Mouse (Mus musculus): ENCODE data around the gene Pard3b. TPM values are rescaled to one million over a fixed set of nuclear protein-coding genes. Genes with fewer than 3 reads are reported as not detected.

Pard3b gene
- total RNA-seq, 2 experiments from 2014 or later: 11.4 to 15.0 TPM

DNA sequence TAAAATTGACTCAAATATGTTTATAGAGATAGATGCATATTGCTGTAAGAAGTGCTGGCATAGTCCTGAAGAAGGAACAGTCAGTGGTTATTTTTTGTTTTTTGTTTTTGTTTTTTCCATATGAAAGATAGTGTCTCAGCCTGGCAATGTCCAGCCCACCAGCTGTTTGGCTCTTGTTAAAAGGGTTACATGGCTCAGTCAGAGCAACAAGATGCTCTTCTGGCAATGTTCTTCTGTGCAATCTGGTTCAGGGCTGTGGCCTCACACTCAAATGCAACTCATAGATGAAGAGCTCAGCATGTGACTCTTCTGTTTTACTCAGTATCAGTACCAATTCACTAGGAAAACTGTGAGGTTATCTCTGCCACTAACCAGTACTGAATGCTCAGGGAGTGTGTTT is 104.2 kb downstream of the Pard3b start:
- intact Hi-C loops (cut with DNase I): no loop called here
- DNase-seq: peak in 1 of 2 experiments; percentile 12

GRCm38 (mm10) chr1:61747481-61747880 is 108.9 kb downstream of the Pard3b start:
- DNase-seq: no peak
- intact Hi-C loops (cut with DNase I): no loop called here

GRCm38 (mm10) chr1:61751008-61751407 is 112.4 kb downstream of the Pard3b start:
- DNase-seq: no peak
- intact Hi-C loops (cut with DNase I): no loop called here

DNA sequence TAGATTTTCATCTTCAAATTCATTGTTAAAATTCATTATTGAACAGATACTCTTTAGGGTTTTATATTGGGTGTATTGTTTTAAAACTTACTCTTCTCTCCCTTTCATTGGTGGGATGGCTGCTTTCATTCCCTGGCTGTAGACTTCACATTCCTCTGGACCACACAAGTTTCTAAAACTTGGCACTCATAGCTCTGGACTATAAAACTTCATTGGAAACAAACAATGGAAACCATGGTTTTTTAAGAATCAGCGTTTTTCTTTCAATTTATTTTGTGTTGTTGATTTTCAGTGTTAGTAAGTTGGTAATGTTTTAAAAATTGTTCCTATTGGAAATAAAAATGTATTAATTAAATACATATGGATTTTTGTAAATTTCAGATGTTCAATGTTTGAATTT is 118.1 kb downstream of the Pard3b start:
- no peak for DNase-seq
- intact Hi-C loops (cut with DNase I): no loop called here

DNA sequence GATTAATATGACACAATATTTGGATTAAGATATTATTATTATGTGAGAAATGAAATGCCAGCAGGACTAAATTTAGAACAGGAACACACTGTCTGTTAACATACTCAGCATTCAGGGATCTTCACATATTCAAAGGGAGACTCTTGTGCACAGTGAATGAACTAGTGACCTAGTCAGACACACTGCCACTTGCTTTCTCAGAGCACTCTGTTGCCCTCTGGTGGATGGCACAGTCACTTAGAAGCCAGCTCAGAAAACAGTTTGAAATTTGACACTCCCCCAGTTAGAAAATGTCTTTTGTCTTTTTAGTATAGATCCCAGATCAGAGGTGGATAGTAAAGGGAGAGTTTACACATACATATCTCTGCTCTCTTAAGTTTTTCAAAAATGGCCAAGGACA is 132.6 kb downstream of the Pard3b start:
- intact Hi-C loops (cut with DNase I): loop anchor here (1.0 to 10.0 kb wide), 5 partner anchors 156 to 626 kb away; no protein-coding TSS in a partner anchor
- DNase-seq: peak; percentile 73 to 80

DNA sequence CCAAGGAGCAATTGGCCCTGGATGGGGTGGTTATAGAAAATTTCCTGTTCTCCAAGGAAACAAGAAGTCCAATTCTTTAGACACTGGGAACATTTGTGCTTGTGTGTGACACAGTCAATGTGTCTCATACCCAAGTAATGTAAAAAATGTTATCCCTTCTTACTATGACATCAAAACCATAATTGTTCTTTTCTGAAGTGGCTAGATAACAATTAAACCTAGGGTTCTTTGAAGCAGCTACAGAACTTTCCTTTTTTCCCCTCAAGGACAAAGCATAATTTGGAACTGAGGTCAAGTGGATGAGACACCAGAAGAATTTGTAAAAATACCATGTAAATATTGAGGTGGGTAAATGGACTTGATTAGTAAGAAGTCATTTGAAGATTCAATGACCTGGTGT is 140.1 kb downstream of the Pard3b start:
- DNase-seq: no peak
- intact Hi-C loops (cut with DNase I): loop anchor here (5.0 to 10.0 kb wide), 2 partner anchors 634 to 924 kb away; partner anchors contain the start of gene Nrp2

- intact Hi-C loops (cut with DNase I): loop anchor here (5.0 to 10.0 kb wide), 2 partner anchors 635 to 922 kb away; partner anchors contain the start of gene Nrp2
- peak in 1 of 2 experiments; percentile 25 for DNase-seq
Measured at GRCm38 (mm10) chr1:61779906-61780305, 141.3 kb downstream of the Pard3b start.

GRCm38 (mm10) chr1:61796296-61796695 is 157.7 kb downstream of the Pard3b start:
- DNase-seq: no peak
- intact Hi-C loops (cut with DNase I): no loop called here

DNA sequence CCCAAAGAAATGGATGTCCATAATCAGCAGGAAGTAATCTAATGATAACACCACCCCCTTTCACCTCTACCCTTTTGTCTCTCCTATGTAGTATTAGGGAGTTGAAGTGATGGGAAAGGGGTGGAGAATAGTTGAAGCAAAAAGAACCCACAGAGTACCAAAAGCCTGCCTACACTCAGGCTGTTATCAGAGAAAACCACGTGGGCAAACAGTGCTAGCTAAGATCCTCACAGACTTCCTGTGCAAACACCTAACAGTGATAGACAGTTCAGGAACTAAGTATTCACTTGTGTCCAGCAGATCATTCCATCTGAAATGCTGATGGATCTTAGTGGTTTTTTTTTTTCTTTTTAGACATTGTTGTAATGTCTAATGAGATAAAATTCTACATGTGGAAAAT is 181.6 kb downstream of the Pard3b start:
- intact Hi-C loops (cut with DNase I): no loop called here
- DNase-seq: no peak

DNA sequence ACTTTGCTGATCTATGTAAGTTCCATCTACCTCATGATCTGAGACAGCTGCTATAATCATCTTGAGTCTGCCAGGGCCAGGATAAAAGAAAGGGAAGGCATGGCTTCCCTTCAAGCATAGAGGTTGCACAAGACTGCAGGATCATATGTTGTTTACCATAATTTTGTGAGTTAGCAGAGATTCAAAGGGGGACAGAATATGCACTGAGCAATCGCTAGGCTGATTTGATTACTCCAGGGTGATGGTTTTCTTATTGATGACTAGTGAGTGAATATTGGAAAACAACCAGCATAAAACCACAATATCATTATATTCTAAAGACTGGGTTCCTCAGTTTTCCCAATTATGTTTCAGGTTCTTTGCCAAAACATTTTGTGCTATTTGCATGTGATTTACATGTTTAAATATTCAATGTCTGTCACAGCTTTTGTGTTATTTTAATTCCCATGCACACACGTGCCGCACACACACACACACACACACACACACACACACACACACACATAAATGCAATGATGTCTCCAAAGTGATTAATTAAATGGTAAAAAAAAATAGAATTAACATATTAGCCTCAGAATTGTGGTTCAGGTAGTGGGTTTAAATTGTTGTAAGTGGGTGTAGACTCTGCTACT is 187.1 kb downstream of the Pard3b start:
- DNase-seq: no peak

GRCm38 (mm10) chr1:61837006-61837544 is 198.5 kb downstream of the Pard3b start:
- no peak for DNase-seq
- intact Hi-C loops (cut with DNase I): no loop called here

More for the DNA sequence above, 187.1 kb downstream of the Pard3b start:
- intact Hi-C loops (cut with DNase I): no loop called here

DNA sequence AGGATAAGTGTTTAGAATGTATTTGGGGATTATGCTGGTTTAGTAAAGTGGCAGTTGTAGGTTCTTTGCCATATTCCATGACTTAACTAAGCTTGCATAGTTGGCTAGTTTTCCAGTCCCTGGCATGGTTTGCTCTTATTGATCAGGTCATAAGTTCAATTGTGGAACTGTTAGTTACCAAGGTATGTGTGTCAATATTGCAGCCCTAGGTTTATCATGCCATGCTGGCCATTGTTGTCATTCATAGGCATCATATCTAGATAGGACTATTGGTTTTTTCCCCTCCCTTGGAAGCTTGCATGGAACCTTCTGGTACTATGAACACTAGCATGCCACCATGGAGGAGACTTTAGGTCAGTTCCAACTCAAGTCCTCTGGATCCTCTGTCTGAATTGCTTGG is 208.0 kb downstream of the Pard3b start:
- intact Hi-C loops (cut with DNase I): no loop called here
- no peak for DNase-seq

GRCm38 (mm10) chr1:61849029-61849714 is 210.5 kb downstream of the Pard3b start:
- DNase-seq: no peak
- intact Hi-C loops (cut with DNase I): no loop called here

DNA sequence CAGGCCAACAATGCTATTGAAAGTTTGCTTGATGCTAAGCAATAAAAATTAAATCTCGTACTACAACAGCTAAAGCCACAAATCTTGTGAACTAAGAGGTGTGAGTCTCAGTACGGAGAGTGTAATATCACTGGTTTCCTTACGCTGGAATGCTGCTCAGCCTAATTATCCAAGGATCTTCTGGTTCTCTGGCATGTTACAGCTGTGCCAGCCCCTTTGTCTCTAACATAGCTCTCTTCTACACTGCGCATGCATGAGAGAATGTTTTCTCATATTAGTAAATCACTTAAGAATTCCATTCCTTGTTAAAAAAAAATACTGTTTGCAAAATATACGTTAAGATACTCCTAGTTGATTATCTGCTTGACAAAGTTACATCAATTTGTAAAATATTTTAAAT is 211.8 kb downstream of the Pard3b start:
- intact Hi-C loops (cut with DNase I): no loop called here
- no peak for DNase-seq

DNA sequence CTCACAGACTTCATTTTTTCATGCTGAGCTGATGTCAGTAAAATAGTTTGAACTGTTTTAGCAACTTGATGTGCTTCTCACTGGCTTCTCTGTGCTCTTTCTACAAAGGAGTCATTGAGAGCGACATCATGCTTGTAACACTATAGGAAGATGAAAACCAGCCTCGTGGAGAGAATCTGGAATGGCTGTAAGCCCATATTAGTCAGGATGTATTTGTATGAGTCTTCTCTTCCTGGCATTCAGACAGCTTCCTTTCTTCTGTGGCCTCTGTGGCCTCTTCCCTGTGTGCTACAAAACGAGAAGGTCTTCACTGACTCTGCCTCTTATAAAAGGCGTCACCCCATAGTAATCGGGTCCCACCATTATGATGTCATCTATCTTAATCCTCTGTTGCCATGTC is 212.6 kb downstream of the Pard3b start:
- no peak for DNase-seq
- intact Hi-C loops (cut with DNase I): no loop called here

DNA sequence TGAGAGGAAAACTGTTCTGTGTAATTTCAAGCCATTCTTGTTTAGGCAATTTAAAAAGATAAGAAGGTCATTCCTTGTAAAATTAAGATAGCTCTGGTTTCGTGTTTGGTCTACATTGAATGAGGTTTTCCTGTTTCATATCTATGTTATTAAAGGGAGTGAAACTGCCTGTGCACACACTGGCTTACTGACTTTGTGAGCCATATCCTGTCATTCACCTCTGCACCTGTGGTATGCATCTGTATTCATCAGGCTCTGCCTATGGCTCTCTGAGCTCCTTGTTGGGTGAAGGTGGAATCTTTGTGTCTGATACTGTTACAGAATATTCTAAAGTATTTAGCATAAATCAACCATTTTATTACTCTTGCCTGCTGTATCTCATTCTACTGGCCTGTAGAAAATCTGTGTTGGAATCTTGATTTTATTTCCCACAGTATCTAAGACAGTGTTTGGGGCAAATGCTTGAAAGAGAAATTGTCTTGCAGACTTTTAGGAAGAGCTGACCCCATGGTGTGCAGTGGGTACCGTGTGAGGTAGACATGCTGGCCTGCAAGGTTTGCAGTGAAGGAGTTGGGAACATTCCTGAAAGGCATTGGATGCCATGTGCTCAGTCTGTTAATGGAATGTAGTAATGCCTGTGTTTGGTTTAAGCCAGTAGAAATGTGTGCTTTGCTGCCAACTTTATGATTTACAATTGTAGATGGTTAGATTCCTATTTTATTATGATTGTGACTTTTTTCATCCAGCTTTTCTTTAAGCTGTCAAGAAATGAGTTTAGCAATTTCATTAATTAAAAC is 228.9 kb downstream of the Pard3b start:
- DNase-seq: no peak
- intact Hi-C loops (cut with DNase I): no loop called here

- no peak for DNase-seq
- intact Hi-C loops (cut with DNase I): no loop called here
Measured at GRCm38 (mm10) chr1:61874875-61875274, 236.3 kb downstream of the Pard3b start.

DNA sequence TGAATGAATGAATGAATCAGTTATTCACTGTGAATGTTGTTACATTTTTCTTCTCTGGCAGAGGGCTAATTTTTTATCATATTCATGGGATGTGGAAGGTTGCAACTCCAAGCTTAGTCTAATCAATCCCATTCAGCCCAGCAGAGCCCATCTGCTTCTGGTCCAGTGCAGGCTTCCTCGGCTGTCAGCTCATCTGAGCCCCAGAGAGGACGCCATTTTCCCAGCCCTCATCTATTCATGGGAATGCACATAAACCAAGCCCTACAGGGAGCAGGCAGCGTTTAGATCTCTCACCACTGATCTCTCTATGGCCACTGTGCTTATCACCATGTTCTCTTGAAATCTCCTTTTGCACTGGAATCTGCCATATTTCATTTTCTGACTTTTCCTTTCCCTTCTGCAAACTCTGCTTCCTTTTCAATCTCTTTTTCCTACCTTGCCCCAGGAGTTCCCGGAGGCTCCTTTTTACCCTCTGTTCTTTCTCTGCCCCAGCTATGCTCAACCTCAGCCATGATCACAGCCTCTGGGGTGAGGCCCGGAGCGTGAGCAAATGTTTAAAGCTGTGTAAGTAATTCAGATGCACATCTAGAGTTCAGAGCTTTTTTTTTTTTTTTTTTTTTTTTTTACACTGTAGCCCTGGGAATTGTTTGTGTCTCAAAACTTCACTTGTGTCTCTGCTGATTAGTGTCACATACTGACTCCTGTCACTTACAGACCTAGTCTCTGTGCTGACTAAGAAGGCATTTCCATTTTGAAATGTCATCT is 241.3 kb downstream of the Pard3b start:
- no peak for DNase-seq
- intact Hi-C loops (cut with DNase I): no loop called here

DNA sequence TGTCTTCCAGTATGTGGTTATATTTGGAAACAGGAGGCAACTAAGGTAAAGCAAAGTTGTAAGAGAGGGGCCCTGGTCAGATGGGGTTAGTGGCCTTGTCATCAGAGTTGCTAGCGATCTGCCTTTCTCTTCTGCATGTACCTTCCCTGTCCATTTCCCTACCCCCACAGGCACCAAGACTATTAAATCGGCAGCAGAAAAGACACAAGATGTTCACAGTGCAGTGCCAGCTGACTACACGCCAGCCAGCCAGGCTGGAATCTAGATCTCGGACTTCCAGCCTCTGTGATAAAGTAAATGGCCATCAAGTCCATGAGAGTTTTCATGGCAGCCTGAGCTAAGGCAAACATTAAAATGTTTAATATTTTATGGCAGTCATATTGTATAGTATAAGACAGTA is 257.4 kb downstream of the Pard3b start:
- intact Hi-C loops (cut with DNase I): no loop called here
- DNase-seq: peak in 1 of 2 experiments; percentile 5
